Mouse (Mus musculus) cortical plate, adult 2 months (tissue): ENCODE measurements around the gene Arhgef10l.

Source experiments
- CTCF ChIP-seq: fragments of 200-500 bp; IDR thresholded peaks from 2 replicates; pipeline ENCODE4 v1.5.1; 2011; ENCODE audit warnings: mild to moderate bottlenecking, control low read depth, low read length; ENCODE audit not compliant: insufficient read depth; ENCODE audit errors: extremely low read depth
- POLR2A ChIP-seq: fragments of 200-500 bp; IDR thresholded peaks from 2 replicates; pipeline ENCODE4 v1.6.1; 2011; ENCODE audit warnings: mild to moderate bottlenecking, low read length, control low read depth; ENCODE audit not compliant: insufficient read depth; ENCODE audit errors: extremely low read depth

DNA sequence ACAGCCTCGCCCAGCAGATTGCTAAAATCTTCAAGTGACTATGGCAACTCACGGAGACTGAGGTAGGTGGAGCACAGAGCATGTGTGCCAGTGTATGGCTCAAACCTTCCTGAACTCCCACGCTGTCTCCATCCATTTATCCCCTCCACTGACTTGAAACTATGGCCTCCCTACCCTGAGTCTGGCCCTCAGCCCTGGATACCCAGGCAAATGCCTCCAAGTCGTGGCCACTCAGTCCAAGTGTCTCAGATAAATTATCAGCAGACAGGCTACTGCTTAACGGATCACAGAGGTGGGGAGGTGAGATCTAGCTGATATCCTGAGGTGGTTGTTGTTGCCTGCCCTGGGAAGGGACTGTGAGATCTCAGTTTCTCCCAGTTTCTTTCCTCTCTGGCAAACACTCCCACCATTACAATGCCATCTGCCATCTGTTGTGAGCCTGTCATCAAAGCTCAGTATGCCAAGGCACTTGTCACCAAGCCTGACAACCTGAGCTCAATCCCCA, 24.3 kb downstream of the Arhgef10l start:
- TF ChIP-seq POLR2A (no peak), CTCF (no peak)
